Mouse (Mus musculus) telencephalon, adult 2 months (tissue): ENCODE measurements around the gene Olfr71.

Source experiments
- DNase-seq: peaks from one replicate; pipeline ENCODE4 v3.0.0-alpha.2; 2011; ENCODE audit warnings: low read depth, low spot score

Olfr71 gene

GRCm38 (mm10) chr4:43709869-43710268 lies at the start of gene Olfr71:
Olfr71 (minus strand) TSS chr4:43710255.
- DNase-seq = no peak

GRCm38 (mm10) chr4:43757213-43757612 lies 47.2 kb upstream of the Olfr71 start:
- DNase-seq = peak; percentile 12

GRCm38 (mm10) chr4:43745187-43745586 lies 35.1 kb upstream of the Olfr71 start:
- no peak for DNase-seq

GRCm38 (mm10) chr4:43743099-43743498 lies 33.0 kb upstream of the Olfr71 start:
- DNase-seq = no peak

- DNase-seq = no peak
Observed at GRCm38 (mm10) chr4:43742637-43743036, 32.6 kb upstream of the Olfr71 start.

- no peak for DNase-seq
Observed at GRCm38 (mm10) chr4:43741526-43741925, 31.5 kb upstream of the Olfr71 start.

GRCm38 (mm10) chr4:43738989-43739674 lies 29.1 kb upstream of the Olfr71 start:
- DNase-seq = no peak

- no peak for DNase-seq
Observed at GRCm38 (mm10) chr4:43737144-43737543, 27.1 kb upstream of the Olfr71 start.

GRCm38 (mm10) chr4:43733186-43733585 lies 23.1 kb upstream of the Olfr71 start:
- no peak for DNase-seq

- no peak for DNase-seq
Observed at GRCm38 (mm10) chr4:43732171-43732570, 22.1 kb upstream of the Olfr71 start.

GRCm38 (mm10) chr4:43730750-43731297 lies 20.8 kb upstream of the Olfr71 start:
- no peak for DNase-seq

GRCm38 (mm10) chr4:43729794-43730550 lies 19.9 kb upstream of the Olfr71 start, which contains the start of gene Spaar:
Spaar (plus strand) TSS chr4:43730034.
- no peak for DNase-seq

GRCm38 (mm10) chr4:43729126-43729525 lies 19.1 kb upstream of the Olfr71 start:
- no peak for DNase-seq

- no peak for DNase-seq
Observed at GRCm38 (mm10) chr4:43728576-43728954, 18.5 kb upstream of the Olfr71 start.

GRCm38 (mm10) chr4:43727718-43728575 lies 17.9 kb upstream of the Olfr71 start:
- DNase-seq = no peak

GRCm38 (mm10) chr4:43726995-43727394 lies 16.9 kb upstream of the Olfr71 start, which contains the start of gene Hrct1:
Hrct1 (plus strand) TSS chr4:43727188.
- DNase-seq = no peak

- DNase-seq = no peak
Observed at GRCm38 (mm10) chr4:43726228-43726993, 16.4 kb upstream of the Olfr71 start.

GRCm38 (mm10) chr4:43724764-43725163 lies 14.7 kb upstream of the Olfr71 start:
- DNase-seq = no peak

- DNase-seq = peak; percentile 43
Observed at GRCm38 (mm10) chr4:43722191-43722590, 12.1 kb upstream of the Olfr71 start.

GRCm38 (mm10) chr4:43720491-43721228 lies 10.6 kb upstream of the Olfr71 start:
- DNase-seq = no peak
